Mouse (Mus musculus) brain, adult 2 months (tissue): ENCODE data around the gene Atp5k.

Source experiments
- DNase-seq: peaks from one replicate; pipeline ENCODE4 v3.0.0; 2011; ENCODE audit warnings: low read depth, low spot score

Atp5k gene

DNA sequence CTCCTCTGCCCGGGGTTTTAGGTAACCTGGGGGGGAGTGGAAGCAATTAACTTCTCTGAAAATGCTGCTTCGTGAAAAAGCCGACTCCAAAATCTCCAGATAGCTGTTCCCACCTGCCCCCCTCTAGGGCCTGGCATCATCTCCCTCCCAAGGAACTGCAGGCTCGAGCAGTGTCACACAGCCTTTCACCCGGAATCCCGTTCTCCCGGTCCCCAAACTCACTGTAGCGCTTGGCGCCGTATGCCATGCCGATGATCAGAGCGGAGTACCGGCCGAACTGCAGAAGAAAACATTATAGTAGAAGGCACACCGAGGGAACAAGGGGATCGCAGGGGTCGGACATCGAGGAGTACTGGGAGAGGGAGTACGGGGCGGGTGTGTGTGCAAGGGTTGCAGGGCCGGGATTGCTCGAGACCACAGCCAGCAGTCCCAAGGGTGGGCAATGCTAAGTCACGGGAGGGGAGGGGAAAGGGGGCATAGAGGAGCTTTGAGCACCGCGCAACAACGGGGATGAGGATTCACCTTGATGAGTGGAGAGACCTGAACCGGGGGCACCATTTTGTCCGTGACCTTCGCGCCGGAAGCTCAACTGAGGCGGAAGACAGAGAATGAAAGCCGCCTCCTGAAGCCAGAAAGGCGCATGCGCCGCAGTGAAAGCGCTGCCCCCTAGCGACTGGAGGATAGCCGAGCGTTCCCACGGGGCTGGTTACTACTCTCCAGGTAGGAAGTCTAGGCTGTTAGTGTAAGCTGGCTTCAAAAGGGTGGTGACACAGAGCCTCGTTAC, at the start of gene Atp5k:
Atp5k (minus strand) TSS at position 645 of the 784 bp plus-strand sequence.
- DNase-seq = peak; percentile 96

DNA sequence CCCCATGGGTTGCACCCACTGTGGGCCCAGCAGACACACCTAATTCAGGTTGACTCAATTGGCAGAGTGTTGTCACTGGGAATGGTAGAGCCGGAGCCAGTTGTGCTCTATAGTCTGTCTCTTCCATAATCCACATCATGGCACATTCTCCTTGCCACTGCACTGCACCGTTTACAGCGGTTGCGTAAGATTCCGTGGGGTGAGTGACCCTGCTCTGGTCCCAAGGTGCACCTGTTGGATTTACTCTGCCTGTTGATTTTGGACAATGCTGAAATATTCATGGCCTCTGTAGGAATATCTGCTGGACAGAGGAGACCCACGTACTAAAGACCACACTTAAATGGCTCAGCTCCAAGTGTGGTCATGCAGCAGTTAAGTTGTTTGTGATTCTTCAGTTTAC, 48.8 kb upstream of the Atp5k start:
- no peak for DNase-seq

DNA sequence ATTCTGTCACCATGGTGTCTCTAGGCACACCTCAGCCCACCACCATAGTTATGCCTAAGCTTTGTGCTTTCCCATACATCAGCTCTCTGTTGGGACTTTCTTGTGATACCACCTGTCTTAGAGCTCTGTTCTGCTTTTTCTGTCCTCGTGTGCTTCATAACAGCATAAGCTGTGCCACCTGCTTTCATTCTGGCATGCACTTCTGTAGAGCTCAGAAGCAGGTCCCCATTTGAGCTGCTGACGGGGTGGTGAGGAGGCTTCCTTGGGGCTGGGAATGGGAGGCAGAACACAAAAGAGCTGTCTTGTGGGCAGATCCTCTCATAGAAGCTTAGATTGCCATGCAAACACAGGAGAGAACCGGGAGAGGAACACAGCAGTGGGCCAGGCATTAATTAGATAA, 41.7 kb upstream of the Atp5k start:
- DNase-seq = peak; percentile 69

DNA sequence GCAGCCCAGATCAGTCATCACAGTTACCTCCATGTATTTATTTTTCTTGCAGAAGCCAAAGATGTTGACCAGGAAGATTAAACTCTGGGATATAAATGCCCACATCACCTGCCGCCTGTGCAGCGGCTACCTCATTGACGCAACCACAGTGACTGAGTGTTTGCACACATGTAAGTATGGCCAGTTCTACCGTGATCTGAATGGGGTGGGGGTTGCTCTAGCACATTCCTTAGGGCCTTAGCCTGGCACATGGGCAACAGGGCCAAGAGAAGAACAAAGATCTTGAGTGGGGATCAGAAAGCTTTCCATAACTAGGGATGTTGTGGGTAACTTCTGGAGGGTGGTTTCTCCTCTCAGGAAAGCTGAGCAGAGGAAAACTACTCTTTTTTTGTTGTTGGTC, 39.5 kb upstream of the Atp5k start:
- no peak for DNase-seq

DNA sequence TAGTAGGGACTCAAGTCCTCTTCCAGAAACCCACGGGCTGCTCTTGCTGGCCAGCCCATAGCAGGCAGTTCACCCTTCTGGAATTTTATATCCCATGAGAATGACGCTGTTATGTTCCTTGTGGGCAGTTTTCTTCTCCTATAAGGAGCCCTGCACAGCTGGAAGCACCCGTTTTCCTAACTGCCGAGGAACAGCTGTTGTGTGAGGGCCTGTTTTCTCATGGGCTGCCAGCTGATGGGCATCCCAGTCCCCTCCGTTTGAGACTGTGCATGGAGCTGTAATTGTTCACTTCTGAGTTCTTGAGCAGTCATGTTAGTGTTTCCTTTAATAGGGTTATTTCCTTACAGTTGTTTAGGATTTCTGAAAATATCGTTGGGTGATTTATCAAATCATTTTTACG, 35.4 kb upstream of the Atp5k start:
- no peak for DNase-seq

DNA sequence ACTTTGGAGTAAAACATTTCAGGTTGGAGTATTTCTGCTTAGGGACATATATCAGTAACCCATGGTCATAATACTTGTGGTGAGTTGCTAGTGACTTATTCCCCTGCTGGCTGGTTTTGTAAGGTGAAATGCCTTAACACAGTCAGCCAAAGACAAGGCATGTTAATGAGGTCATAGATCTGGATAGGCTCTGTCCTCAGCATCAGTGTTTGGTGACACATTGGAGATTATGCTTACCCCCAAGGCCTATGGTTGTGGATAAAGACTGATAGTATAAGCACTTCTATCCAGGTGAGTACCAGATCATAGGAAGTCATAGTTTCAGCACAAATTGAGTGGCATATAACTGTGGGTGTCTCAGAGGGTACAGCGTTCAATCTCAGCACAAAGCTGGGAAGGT, 32.4 kb upstream of the Atp5k start:
- no peak for DNase-seq

DNA sequence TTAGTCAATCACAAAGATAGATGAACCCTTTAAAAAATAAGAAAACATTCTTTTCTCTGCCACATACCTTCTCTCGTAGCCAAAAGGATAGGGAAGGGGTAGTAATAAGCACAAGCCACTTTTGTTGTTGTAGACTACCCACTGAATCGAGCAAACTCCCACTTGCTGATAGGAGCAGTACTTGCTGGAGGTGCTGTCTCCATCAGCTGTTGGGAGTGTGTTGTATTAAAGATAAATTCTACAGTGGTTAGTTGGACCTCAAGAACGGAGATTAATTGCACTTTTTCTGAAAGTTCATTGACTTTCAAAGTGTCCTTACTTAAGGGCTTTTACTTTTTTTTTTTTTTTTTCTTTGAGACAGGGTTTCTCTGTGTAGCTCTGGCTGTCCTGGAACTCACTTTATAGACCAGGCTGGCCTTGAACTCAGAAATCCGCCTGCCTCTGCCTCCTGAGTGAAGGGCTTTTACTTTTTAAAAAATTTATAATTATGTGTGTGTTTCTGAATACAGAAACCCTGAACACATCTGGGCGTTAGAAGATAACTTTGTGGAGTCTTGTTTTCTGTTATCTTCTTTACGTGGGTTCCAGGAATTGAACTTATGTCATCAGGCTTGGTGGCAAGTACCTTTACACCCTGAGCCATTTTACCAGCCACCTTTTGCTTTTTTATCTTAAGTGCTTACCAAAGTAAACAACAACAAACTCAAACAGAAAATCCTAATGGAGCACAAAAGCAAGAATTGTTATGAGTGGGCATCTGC, 31.1 kb upstream of the Atp5k start:
- no peak for DNase-seq

DNA sequence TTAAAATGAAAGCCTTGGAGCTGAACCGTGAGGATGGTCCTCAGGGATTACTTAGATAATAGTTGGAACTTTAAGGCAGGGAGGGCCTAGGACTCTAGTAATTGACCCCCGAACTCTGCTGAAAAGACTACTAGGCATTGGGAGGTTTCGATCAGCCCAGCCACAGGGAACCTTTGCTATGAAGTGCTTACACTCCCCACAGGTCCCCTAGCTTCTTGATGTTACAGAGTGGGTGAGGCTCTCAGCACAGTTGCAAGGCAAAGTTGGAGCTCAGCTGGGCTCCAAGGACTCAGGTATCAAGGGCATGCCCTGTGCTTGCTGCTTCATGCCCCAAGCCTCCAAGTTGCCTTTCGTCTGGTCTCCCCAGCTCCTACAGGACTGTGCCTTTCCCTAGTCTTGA, 28.2 kb upstream of the Atp5k start:
- no peak for DNase-seq

DNA sequence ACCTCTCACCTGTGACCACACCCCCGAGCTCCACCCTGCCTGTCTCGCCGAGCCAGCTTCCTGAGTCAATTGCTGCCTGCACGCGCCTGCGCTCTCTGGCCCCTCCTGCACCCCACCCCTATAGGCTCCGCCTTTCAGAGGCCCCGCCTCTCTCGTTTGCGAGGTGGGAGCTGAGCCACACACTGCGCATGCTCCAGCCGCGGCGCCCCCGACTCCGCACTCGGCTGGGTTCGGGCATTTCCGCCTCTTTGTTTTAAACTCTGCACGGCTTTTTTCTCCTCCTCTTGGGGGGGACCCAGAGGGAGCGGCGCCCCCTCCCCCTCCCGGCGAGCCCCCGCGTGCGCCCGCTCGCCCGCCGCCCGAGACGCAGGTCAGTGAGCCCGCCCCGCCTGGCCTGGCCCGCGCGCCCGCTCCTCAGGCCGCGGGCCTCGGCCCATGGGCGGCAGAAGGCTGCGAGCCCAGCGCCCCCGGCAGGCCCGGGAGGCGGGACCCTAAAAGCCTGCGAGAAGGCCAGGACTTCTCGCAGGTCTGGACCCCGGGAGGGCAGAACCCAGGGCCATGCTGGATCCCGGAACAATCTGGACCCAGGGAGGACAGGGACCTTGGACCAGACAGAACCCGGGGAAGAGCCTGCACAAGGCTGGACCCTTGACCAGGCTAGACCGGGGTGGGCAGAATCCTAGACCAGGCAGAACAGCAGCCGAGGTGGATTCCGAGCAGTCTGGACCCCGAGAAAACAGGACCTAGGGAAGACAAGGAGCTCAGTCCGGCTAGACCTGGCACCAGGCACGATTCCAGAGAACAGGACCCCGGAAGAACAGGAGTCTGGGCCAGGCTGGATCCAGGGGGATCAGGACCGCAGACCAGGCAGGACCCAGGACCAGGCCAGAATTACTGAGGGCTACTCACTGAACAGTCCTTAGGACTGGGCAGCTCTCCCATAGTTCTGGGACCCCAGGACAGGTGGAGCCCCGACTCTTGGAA, 27.1 kb upstream of the Atp5k start, which contains the start of gene Pcgf3:
Pcgf3 (plus strand) TSS at position 151 of the 984 bp plus-strand sequence.
- DNase-seq = peak; percentile 98

DNA sequence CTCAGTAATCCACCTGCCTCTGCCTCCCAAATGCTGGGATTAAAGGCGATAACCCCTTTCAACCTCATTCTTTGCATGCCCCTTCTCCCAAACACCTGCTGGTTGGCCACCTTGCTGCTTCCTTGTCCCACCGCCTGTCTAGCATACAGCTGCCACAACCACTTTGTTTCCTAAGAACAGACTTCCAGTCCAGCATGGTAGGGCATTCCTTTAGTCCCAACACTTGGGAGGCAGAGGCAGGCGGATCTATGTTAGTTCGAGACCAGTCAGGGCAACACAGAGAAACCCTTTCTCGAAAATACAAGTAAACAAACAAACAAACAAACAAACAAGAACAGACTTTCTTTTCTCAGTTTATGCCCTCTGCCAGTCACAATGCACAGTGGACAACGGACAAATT, 26.2 kb upstream of the Atp5k start:
- no peak for DNase-seq

DNA sequence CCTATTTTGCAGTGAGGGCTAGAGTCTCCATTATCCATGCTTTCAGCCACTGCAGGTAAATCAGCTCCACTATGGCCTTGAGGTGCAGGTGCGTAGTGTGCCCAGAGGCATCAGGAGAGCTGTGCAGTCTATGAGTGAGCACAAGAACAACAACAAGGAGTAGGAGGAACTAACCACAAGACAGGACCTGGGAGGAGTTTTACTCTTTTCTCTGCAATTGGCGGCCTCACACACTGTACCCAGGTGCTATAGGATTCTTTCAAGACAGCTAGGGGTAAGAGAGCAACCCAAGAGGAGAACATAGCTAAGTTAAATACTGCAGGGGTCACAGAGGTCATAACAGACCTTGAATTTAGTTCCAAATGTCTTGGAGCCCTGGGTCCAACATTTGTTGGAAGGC, 24.5 kb upstream of the Atp5k start:
- no peak for DNase-seq

DNA sequence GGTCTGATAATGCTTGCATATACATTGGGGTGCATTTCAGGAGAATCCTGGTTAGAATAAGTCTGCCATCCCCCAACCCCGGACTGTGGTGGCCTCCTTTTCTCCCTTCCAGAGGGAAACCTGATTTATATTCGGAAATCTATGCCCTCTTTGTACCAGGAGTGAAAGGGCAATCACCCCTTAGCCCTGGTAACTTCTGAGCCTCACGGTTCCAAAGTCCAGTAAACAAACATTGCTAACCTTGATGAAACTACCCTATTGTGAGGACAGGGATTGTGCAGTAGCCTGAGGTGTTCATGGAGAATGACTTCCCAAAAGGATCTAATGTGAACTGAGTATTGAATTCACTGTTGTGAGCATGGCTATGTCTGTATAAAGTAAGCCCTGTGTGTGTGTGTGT, 19.8 kb upstream of the Atp5k start:
- no peak for DNase-seq

DNA sequence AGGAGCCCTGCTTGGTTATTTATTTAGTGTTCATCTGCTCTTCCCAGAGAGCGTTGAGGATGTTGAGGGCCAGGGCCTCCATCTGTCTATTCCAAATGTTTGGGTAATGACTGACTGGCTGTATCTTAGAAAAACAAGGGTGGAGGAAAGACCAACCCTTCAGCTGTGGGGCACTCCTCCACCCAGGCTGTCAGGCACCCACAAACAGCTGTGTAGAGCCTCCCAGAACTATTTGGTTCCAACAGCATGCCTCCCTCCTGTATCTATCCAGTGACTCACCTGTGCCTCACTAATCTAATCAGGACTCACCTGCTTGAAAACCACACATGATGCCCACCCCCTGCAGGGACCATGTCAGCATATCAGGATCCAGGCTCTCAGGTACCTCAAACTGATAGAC, 18.2 kb upstream of the Atp5k start:
- DNase-seq = no peak

DNA sequence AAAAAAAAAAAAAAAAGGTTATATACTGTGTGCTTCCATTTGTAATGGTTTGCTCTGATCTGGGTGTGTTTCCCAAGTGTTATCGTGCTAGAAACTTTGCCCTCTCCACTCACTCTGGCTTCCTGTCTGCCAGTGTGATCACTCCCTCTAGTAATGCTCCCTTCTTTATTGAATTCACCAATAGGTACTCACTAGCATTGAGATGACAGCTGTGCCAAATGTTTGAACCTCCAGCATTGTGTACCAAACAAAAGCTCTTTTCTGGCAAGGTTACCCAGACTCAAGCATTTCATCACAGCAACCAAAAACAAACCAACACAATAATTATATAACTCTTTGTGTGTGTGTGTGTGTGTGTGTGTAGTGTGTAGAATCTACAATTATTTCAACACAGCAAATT, 17.4 kb upstream of the Atp5k start:
- DNase-seq = no peak

DNA sequence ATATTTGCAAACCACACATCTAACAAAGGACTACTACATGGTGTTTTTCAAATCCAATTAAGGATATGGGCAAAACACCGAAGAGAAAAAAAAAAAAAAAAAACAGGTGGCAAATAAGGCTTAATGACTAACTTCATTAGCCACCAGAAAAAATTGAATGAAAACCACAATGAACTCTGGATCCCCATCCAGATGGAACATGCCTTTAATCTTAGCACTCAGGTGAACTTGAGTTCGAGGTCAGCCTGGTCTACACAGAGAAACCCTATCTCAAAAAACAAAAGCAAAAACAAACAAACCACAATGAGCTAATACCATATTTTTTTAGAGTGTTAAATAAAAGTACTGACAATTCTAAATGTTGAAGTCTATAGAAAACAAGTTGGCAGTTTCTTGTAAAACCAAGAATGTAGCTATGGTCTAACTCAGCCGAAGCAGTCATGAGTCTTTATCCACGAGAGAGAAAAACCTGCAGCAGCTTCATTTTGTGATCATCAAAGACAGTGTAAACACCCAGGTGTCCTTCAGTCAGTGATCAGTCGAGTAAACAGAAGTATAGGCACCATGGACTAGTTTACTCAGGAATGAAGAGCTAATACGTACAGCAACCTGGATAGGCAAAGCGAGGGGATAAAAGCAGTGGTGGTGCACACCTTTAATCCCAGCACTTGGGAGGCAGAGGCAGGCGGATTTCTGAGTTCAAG, 16.7 kb upstream of the Atp5k start:
- DNase-seq = no peak

DNA sequence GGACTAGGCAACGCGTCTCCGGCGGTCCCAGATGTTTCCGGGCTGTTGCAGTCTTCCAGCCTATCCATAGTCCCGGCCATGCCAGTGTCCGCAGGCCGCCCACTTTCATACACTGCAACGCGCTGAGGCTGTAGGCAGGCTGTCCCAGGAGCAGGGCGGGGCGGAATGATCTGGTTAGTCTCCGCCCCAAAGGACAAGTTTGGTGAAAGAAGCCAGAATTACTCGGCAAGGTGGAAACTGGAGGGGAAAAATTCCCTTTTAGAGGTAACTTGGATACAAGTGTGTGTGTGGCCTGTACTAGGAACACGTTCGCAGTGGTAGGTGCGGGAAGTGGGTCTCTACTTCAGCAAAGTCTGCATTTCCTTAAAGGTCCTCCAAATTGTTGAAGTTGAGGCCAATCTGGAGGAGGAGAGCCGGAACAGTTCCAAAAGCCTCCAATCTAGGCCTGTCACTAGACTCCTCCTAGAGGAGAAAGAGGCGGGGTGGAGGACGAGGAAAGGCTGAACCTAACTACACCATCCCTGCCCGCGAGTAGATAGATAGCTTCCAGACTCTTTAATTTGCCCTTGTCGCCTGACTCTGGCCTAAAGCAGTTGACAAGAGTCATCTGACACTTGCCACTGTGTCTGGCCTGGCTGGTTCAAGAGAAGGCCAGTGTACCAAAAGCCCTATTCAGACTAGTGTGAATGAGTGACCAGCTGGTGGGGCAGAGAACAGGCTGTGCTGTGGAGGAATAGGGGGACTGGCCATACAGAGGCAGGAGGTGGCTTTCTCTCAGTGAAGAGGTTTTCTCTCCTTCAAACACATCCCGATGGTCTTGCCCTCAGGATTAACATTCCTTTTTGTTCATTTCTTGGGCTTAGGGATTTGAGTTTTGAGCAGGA, 14.8 kb upstream of the Atp5k start, which contains the start of gene Mfsd7a:
Mfsd7a (minus strand) TSS at position 107 of the 884 bp plus-strand sequence.
- peak; percentile 27 for DNase-seq

DNA sequence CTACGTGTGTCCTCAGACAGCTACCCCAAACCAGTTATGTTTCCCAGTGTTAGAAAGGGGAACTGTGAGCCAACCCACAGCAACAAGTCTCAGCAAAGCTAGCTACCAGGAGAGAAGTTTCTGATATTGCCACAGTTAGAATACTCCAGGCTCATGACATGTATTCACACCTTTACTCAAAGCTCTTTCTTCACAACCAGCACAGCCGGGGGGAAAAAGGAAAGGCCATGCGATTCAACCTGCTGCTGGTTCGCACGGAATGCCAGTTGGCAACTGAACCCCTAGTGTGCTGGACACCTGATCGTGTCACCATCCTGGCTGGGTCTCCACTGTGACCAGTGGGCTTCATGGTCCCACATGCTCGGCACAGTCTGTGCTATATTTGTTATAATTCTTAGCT, 13.6 kb upstream of the Atp5k start:
- DNase-seq = no peak

DNA sequence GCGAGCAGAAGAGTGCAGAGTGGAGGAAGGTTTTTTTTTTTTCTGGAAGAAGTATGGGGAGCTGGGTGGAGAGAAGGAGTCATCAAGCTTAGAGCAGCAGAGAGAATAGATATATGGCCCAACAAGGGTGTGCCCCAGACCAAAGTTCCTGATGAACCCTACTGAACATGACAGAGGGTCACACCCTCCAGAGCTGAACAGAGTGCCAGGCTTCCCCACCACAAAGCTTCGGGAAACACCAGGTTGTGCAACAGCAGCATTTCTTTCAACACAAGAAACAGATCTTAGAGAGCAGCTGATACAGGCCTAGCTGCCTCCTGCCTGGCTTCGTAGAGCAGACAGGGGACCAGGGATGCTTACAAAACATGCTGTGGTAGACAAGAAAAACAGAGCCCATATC, 12.7 kb upstream of the Atp5k start:
- DNase-seq = no peak

DNA sequence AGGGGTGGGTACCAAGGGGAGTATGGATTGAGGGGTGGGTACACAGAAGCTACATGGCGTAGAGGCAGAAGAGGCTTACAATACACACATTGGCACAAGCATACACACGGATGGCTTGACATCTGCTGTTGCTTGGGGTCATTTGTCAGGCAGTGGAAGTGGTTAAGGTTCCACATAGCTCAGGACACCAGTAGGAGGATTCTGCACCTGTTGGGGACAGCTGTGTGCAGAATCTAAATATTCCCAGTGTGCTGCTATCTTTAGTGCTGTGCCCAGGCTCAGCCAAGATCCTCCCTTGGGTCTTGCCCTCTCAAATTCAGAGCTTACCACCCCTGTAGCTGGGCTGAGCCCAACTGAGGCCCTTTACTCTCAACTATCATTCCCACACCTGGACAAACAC, 1.9 kb upstream of the Atp5k start:
- DNase-seq = no peak

DNA sequence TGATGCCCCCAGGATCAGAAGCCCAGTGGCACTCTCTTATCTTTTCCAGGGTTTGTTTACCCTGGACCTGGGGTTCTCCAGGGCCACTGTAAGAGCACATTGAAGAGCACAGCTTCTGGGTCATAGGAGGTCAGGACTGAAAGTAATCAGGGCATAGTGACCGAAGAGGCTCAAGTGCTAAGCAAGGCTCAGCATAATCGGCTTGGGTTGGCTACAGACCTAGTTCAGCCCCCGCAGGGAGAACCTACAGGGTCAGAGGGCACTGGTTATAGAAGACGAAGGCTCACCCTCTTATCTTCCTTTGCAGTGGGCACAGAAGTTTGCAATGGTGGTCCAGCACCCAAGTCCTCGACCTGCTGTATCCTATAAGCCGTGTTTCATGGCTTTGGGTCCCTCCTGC, 3.1 kb downstream of the Atp5k start:
- no peak for DNase-seq
